Mouse (Mus musculus) lung, embryonic 14.5 days (tissue): Measurements from ENCODE around the gene Repin1. TPM values are rescaled to one million over a fixed set of nuclear protein-coding genes. Genes with fewer than 3 reads are reported as not detected.

Source experiments
- ATAC-seq: fragments of 200-750 bp; cut with Nextera tagmentation; 2 replicates; pipeline ENCODE4 v1.8.0; 2017; ENCODE audit warnings: mild to moderate bottlenecking, moderate TSS enrichment, moderate library complexity; ENCODE audit not compliant: insufficient read depth
- DNase-seq: peaks from one replicate; pipeline ENCODE4 v3.0.0-alpha.2; 2015
- H3K27ac ChIP-seq: fragments of 300-500 bp; sonication (generic); 2 replicates; pipeline ENCODE4 v1.5.1; 2014; ENCODE audit warnings: low read depth, mild to moderate bottlenecking, moderate library complexity
- H3K27me3 ChIP-seq: fragments of 300-500 bp; sonication (generic); 2 replicates; pipeline ENCODE4 v1.6.1; 2014; ENCODE audit warnings: low read length, control low read depth; ENCODE audit not compliant: insufficient read depth
- H3K36me3 ChIP-seq: fragments of 300-500 bp; sonication (generic); 2 replicates; pipeline ENCODE4 v1.6.1; 2014; ENCODE audit warnings: control low read depth; ENCODE audit not compliant: insufficient read depth
- H3K4me1 ChIP-seq: fragments of 300-500 bp; sonication (generic); 2 replicates; pipeline ENCODE4 v1.6.1; 2014; ENCODE audit warnings: antibody characterized with exemption, control low read depth; ENCODE audit not compliant: insufficient read depth
- H3K4me2 ChIP-seq: fragments of 300-500 bp; sonication (generic); 2 replicates; pipeline ENCODE4 v1.6.1; 2014; ENCODE audit warnings: mild to moderate bottlenecking
- H3K4me3 ChIP-seq: fragments of 300-500 bp; sonication (generic); 2 replicates; pipeline ENCODE4 v1.5.1; 2014; ENCODE audit warnings: low read depth, low read length
- H3K9ac ChIP-seq: fragments of 300-500 bp; sonication (generic); 2 replicates; pipeline ENCODE4 v1.6.1; 2014
- H3K9me3 ChIP-seq: fragments of 300-500 bp; sonication (generic); 2 replicates; pipeline ENCODE4 v1.6.1; 2016; ENCODE audit warnings: low read depth, low read length, control low read depth
- CTCF ChIP-seq: IDR thresholded peaks from 2 replicates; pipeline ENCODE4 v1.5.1; 2016; ENCODE audit warnings: antibody characterized with exemption, low read depth
- WGBS: fragments of 180-500 bp; shearing (Covaris S2); extraction: QIAGEN DNeasy Blood & Tissue Kit; methylation state at CpG from one replicate; pipeline ENCODE4 v1.1.7; 2014; 5-methylcytosine and 5-hydroxymethylcytosine counted together
- polyA plus RNA-seq: library from polyadenylated mRNA; unstranded; fragments of >200 nt; fragmentation: Nextera tagmentation; extraction: Ambion mirVana; gene quantifications from 2 replicates; pipeline ENCODE4 v1.2.1, GENCODE M21; 2014

The Repin1 gene
- polyA plus RNA-seq, 1 experiment from 2014 or later = 30.3 TPM

DNA sequence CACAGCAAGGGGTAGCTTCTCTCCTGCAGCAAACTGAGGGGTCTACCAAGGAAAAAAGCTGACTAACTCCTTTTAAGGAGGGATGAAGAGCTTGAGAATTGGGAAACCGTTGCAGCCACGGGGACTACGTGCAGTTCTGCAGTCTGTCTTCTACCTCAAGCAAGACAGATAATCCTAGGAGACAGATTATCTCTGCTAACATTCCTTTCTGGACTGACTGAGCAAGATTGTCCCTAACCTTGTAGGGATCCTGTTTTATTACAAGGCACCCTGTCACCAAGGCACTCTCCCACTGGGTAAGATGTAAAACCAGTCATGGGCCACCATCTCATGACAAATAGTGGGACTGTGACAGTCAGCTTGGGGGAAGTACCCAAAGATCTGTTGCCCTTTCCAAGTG, 12.4 kb upstream of the Repin1 start:
- no peak for TF ChIP-seq CTCF
- no peak overlapping the region for H3K9ac ChIP-seq
- DNase-seq (no peak), ATAC-seq (no peak)
- no peak overlapping the region for H3K4me3 ChIP-seq
- H3K27me3 ChIP-seq = no peaks in the 10 kb centered on the region
- WGBS = 39% methylated on average over 3 of the region's 3 CpGs
- H3K36me3 ChIP-seq = no peaks in the 10 kb centered on the region
- H3K4me1 ChIP-seq = peaks cover 8% of the 10 kb centered on the region
- no peak overlapping the region for H3K27ac ChIP-seq
- H3K4me2 ChIP-seq = no peak overlapping the region
- H3K9me3 ChIP-seq = no peaks in the 10 kb centered on the region

- Histone ChIP-seq H3K27ac (no peak overlapping the region), H3K36me3 (no peaks in the 10 kb centered on the region), H3K4me3 (no peak overlapping the region), H3K4me1 (peaks cover 8% of the 10 kb centered on the region), H3K27me3 (no peaks in the 10 kb centered on the region), H3K9me3 (no peaks in the 10 kb centered on the region), H3K4me2 (no peak overlapping the region), H3K9ac (no peak overlapping the region)
- peak; percentile 79 for TF ChIP-seq CTCF
- DNase-seq (peak; percentile 91), ATAC-seq (peak; percentile 29; the same call in 1 of the 2 replicates)
- WGBS = 69% methylated on average over 3 of the region's 3 CpGs
Measured at GRCm38 (mm10) chr6:48582037-48582436, 11.6 kb upstream of the Repin1 start.

DNA sequence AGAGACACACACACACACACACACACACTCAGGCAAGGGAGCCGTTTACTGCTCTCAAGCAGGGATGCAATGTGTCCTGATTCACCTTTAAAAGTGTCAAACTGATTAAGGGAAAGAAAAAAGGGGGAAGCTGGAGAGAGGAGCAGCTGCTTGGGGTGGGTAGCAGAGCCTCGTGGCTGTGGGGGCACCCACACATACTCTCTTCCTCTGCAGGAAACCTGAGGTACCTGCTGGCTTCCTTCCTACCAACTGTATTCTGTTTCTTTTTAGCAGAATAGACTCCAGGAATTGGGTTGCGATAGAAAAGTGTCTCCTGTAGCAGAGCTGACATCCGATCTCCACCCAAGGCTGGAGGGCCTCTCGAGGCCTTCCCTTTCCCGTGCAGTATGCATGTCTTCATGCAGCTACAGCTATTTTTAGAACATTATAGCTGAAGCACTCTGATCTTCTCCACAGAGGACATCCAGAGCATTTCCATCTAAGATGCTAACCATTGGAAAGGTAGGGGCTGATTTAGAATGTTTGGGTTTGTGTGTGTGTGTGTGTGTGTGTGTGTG, 4.4 kb upstream of the Repin1 start, which contains the start of gene Gm45021:
Gene Gm45021 (plus strand): TSS at position 417 of the 557 bp plus-strand sequence.
- Histone ChIP-seq H3K36me3 (no peaks in the 10 kb centered on the region), H3K27me3 (no peaks in the 10 kb centered on the region), H3K9ac (no peak within 1 kb of the TSS), H3K27ac (no peak within 1 kb of the TSS), H3K4me1 (no peaks in the 10 kb centered on the region), H3K4me2 (no peak within 1 kb of the TSS), H3K9me3 (no peaks in the 10 kb centered on the region), H3K4me3 (no peak within 1 kb of the TSS)
- ATAC-seq = no peak
- no peak for TF ChIP-seq CTCF
- WGBS = 19% methylated on average over 6 of the region's 6 CpGs
- peak; percentile 26 for DNase-seq

- 85% methylated on average over 3 of the region's 3 CpGs for WGBS
- no peak overlapping the region for H3K27ac ChIP-seq
- peaks cover 12% of the 10 kb centered on the region for H3K36me3 ChIP-seq
- H3K9ac ChIP-seq = no peak overlapping the region
- H3K27me3 ChIP-seq = no peaks in the 10 kb centered on the region
- peaks cover 10% of the 10 kb centered on the region; the same call in 1 of the 2 replicates for H3K4me1 ChIP-seq
- no peak for TF ChIP-seq CTCF
- no peak for DNase-seq
- peaks cover 4% of the 10 kb centered on the region; the same call in 1 of the 2 replicates for H3K9me3 ChIP-seq
- no peak for ATAC-seq
- H3K4me2 ChIP-seq = no peak overlapping the region
- H3K4me3 ChIP-seq = no peak overlapping the region
Measured at GRCm38 (mm10) chr6:48591221-48591845, 2.4 kb upstream of the Repin1 start.

DNA sequence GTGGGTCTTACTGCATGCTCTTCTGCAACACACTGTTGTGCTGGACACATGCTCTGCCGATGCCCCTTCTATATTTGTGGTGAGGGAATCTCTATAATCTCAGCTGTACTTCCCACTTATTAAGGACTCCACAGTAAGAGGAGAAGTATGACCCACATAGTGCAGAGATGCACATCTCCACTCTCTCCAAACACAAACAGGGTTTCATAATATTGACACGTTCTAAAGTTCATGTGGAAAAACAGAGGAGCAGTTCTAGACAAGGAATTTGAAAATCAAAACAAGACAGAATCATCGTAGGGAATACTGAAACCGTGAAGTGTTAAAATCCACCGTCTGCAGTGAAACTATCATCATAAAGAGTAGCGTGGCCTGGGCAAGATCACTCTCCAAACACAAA, 1.8 kb upstream of the Repin1 start:
- Histone ChIP-seq H3K27ac (no peak overlapping the region), H3K27me3 (no peaks in the 10 kb centered on the region), H3K4me2 (no peak overlapping the region), H3K4me1 (peaks cover 10% of the 10 kb centered on the region; the same call in 1 of the 2 replicates), H3K9ac (no peak overlapping the region), H3K4me3 (no peak overlapping the region), H3K9me3 (peaks cover 10% of the 10 kb centered on the region), H3K36me3 (peaks cover 17% of the 10 kb centered on the region)
- DNase-seq = no peak
- 87% methylated on average over 6 of the region's 6 CpGs for WGBS
- no peak for ATAC-seq
- TF ChIP-seq CTCF = no peak

GRCm38 (mm10) chr6:48594043-48594738, 508 bp downstream of the Repin1 start:
- peak; percentile 53 for ATAC-seq
- H3K4me3 ChIP-seq = peak overlapping the region; percentile 83
- H3K4me2 ChIP-seq = peak overlapping the region; percentile 76
- H3K27me3 ChIP-seq = no peaks in the 10 kb centered on the region
- no peak for TF ChIP-seq CTCF
- DNase-seq = peak; percentile 70
- peaks cover 40% of the 10 kb centered on the region for H3K36me3 ChIP-seq
- H3K27ac ChIP-seq = peak overlapping the region; percentile 85
- peaks cover 24% of the 10 kb centered on the region for H3K9me3 ChIP-seq
- H3K9ac ChIP-seq = peak overlapping the region; percentile 84
- peaks cover 10% of the 10 kb centered on the region; the same call in 1 of the 2 replicates for H3K4me1 ChIP-seq
- WGBS = 2% methylated on average over 41 of the region's 41 CpGs

DNA sequence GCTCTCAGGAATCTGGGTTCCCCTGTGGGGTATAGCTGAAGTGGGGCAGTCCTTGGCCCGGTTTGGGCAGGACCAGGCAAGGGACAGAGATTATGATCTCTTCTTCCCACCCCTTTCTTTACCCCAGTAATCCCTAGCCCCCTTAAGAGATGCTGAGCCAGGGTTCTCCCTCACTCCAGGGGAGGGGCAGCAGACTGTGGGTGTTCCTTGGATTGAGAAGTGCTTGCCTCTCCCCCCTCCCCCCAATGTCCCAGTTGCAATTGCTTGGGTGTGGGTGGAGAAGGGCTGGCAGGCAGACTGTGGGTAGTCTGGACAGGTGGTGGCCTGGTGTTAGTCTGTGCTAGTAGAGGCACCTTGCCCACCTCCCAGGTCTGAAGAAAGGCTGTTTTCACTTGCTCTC, 1.6 kb downstream of the Repin1 start:
- Histone ChIP-seq H3K9me3 (peaks cover 24% of the 10 kb centered on the region), H3K4me2 (peak overlapping the region; percentile 76), H3K9ac (no peak overlapping the region), H3K4me3 (peak overlapping the region; percentile 83; the same call in 1 of the 2 replicates), H3K27me3 (no peaks in the 10 kb centered on the region), H3K4me1 (peaks cover 10% of the 10 kb centered on the region; the same call in 1 of the 2 replicates), H3K36me3 (peaks cover 51% of the 10 kb centered on the region), H3K27ac (no peak overlapping the region)
- 46% methylated on average over 1 of the region's 1 CpGs for whole genome bisulfite sequencing
- no peak for ATAC-seq
- DNase-seq = no peak
- TF ChIP-seq CTCF = no peak
